In genomic region chr8:119944096-119944811, GRCm38 (mm10) we compare ENCODE assay signal across 8 mouse cellular contexts. TPM values are rescaled to one million over a fixed set of nuclear protein-coding genes. Genes with fewer than 3 reads are reported as not detected.
DNase-seq lines count a peak whose midpoint lies in the region; ATAC-seq and TF ChIP-seq lines count a peak whose summit lies in the region.

No protein-coding gene starts in this region.

- no peak overlapping the region for H3K4me3 ChIP-seq in left cerebral cortex, adult 2 months

- intact Hi-C loops in left cerebral cortex, adult 2 months (cut with DNase I), result loop anchor here (1.0 kb wide), 2 partner anchors 127 to 134 kb away; no protein-coding TSS in a partner anchor

- DNase-seq in adipocyte (ENCODE audit: low spot score), result peak; percentile 86
- DNase-seq in cerebellum, postnatal 36 days, result peak; percentile 82 to 90
- DNase-seq in frontal cortex, postnatal 25 days (ENCODE audit: low spot score in 2 of 2), result peak; percentile 68 to 72
- peak; percentile 73 to 84 for DNase-seq in left cerebral cortex, adult 2 months (ENCODE audit: extremely low spot score in 1 of 2, low spot score in 2 of 2)
- DNase-seq in right cerebral cortex, postnatal 25 days, result peak; percentile 71
- peak; percentile 66 to 72 for DNase-seq in urinary bladder, postnatal 36 days (ENCODE audit: low spot score in 2 of 2)

- peak; percentile 38 for ATAC-seq in inflammation-experienced regulatory T-cells, adult 6 months
- ATAC-seq in megakaryocyte progenitor cell, adult 5-6 weeks (replicated peaks; ENCODE audit: poor library complexity), result peak; percentile 91

- no peak overlapping the region for H3K27ac ChIP-seq in left cerebral cortex, adult 2 months

- TF ChIP-seq CTCF in left cerebral cortex, adult 2 months (IDR thresholded peaks at IDR 0.05), result peak; percentile 92

RNA-seq across cellular contexts. Expression of gene Gm20388, which starts 33.6 kb away (rescaled TPM):
- polyA plus RNA-seq in inflammation-experienced regulatory T-cells, adult 6 months (2017; shearing (Covaris generic)), result 10 to 100 TPM; 10.8 to 14.1 (median 11.8) TPM
- 1 to 10 TPM; 2.4 to 2.6 TPM for total RNA-seq in left cerebral cortex, adult 2 months (2021)
- total RNA-seq in megakaryocyte progenitor cell, adult 5-6 weeks (2015), result 18.6 and 18.7 TPM in 2 replicates
- 14.7 TPM in 1 of 2 replicates, not detected in the other for total RNA-seq in megakaryocyte progenitor cell, adult 5-6 weeks (2017)

RNA-seq across cellular contexts. Expression of gene Usp10, which starts 34.1 kb away (rescaled TPM):
- polyA plus RNA-seq in inflammation-experienced regulatory T-cells, adult 6 months (2017; shearing (Covaris generic)), result 10 to 100 TPM; 37.4 to 55.0 (median 43.9) TPM
- 10 to 100 TPM; 86.4 to 88.9 TPM for total RNA-seq in left cerebral cortex, adult 2 months (2021)
- 71.9 and 73.0 TPM in 2 replicates for total RNA-seq in megakaryocyte progenitor cell, adult 5-6 weeks (2015)
- 43.7 and 80.3 TPM in 2 replicates for total RNA-seq in megakaryocyte progenitor cell, adult 5-6 weeks (2017)

RNA-seq across cellular contexts. Expression of gene Crispld2, which starts 48.0 kb away (rescaled TPM):
- under 1 TPM in 1 of 3 experiments, not detected in 2; 0.34 TPM for polyA plus RNA-seq in inflammation-experienced regulatory T-cells, adult 6 months (2017; shearing (Covaris generic))
- 1 to 10 TPM; 2.3 to 3.4 TPM for total RNA-seq in left cerebral cortex, adult 2 months (2021)
- 0.49 and 0.54 TPM in 2 replicates for total RNA-seq in megakaryocyte progenitor cell, adult 5-6 weeks (2015)
- 0.51 and 0.92 TPM in 2 replicates for total RNA-seq in megakaryocyte progenitor cell, adult 5-6 weeks (2017)
